Mouse (Mus musculus) brain, adult 2 months (tissue): Measurements from ENCODE around the gene Csrnp1.

Experiments
- DNase-seq: peaks from one replicate; pipeline ENCODE4 v3.0.0; 2011; ENCODE audit warnings: low read depth, low spot score

Csrnp1 gene

DNA sequence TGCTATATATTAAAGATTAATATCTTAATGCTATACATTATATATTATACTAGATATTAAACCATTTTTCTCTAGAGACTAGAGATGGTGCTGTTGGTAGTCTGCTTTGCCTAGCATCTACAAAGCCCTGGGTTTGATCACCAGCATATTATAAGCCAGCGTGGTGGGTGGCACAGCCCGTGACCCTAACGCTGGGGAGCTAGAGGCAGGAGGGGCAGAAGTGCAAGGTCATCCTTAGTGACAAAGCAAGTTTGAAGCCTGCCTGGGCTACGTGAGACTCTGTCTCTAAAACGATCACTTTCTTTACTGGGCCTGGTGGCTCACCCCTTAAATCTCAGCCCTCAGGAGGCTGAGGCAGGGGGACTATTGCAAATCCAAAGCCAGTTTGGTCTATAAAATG, 18.4 kb upstream of the Csrnp1 start:
- DNase-seq = no peak

DNA sequence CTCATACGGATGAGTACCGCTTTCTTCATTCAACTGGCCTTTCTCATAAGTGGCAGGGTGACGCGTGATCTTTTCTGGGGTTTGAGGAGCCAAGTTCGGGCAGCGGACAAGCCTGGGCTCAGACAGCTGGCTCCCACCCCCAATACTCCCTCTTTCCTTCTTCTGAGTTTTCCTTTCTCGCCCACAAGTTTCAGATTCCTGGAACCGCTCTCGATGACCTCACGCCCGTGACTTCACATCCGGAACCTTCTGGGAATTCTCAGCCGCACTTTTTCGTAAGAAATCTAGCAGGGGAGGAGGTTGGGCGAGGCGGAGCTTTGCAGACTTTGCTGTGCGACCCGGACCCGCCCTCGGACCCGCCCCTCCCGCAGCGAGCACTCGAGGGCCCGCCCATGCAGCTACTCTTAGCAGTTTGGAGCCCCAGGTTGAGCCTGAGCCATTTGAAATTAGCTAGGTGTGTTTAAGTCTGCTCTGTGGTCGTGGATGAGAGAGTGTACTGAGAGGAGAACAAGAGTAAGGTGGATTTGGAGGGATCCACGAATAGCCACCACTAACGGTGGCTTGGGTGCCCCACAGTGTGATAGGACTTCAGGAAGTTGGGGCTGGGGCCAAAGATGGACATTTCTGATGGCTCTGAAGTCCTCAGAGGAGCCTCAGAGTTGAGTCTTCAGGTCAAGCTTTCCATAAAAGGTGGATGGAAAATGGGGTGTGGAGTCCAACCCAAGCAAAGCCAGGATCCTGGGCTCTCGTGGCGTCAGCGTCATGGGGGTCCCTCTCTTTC, 17.7 kb upstream of the Csrnp1 start:
- peak; percentile 81 for DNase-seq

DNA sequence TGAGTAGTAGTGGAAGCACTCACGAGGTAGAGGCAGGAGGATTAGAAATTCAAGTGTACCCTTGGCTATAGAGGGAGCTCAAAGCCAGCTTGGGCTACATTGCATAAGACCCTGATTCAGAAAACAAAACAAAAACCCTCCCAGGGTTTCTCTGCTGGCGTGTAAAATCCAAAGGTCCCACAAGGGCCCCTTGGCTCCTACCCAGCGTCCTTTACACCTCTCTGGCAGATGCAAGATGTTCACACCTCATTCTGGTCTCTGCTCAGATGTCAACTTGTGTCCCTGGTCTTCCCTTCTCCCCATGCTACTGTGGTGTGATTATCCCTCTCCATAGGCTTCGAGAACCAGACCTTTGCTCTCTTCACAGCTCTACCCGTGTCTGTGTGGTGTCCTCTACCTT, 16.3 kb upstream of the Csrnp1 start:
- DNase-seq = no peak

DNA sequence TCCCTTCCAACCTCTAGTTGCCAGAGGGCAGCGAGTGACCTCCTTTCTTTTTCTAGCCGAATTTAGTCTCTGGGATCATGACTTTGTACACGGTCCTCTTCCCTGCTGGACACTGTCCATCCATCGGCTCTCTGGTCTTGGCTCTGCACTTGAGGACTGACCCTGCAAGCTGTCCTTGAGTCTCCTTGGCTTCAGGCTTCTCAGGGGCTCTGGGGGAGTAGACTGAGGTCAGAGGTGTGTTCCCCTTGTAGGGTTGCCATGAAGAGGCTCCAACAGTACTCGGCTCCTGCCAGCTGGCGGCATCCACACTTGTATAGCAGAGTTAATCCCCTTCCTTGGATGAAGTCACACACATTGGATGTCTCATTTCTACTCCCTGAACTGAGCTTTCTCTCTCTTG, 15.2 kb upstream of the Csrnp1 start:
- DNase-seq = no peak

DNA sequence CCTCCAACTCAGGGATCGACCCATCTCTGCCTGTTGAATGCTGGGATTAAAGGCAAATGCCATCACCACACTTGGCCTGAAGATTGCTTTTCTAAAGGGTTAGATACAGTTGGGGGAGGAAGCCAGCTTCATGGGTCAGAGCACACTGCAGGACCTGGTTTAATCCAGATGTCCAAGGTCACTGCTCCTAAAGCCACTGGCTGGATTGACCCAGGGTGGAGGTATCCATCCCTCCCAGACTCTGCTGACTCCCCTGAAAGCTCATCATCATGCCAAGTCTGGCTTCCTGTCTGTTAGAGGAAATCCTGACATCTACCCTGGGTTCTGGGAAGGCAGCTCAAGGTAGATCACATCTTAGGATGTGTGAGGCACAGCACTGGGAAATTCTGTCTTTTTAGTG, 14.3 kb upstream of the Csrnp1 start:
- no peak for DNase-seq

DNA sequence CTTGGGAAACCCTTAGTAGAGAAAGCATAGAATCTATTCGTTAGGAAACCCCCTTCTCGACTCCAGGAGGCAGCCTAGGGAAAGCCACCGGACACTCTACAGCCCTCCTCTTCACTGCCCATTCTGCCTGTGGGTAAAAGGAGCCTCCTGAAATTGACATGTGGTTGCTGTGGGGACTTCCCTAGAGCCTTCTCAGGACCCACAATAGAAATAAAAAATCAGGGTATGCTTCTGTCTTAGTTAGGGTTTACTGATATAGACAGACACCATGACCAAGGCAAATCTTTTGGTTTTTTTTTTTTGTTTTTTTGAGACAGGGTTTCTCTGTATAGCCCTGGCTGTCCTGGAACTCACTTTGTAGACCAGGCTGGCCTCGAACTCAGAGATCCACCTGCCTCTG, 11.6 kb upstream of the Csrnp1 start:
- no peak for DNase-seq

DNA sequence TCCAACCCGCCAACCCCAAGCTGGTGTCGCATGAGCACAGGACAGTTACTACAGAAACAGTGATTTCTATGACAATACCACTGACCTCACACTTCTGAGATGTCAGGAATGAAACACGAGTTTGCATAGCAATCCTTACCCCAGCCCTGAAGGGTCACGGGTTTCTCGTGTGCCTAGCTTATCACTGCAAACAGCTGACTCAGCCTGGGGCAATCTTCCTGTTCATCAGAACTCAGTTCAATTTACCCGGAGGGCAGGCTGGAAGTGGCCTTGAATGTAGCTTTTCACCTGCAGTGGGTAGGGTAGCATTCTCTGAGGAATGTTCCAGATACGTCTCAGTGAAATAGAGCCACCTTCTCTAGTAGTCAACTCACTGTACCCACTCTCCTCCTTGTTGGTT, 9.7 kb upstream of the Csrnp1 start:
- no peak for DNase-seq

DNA sequence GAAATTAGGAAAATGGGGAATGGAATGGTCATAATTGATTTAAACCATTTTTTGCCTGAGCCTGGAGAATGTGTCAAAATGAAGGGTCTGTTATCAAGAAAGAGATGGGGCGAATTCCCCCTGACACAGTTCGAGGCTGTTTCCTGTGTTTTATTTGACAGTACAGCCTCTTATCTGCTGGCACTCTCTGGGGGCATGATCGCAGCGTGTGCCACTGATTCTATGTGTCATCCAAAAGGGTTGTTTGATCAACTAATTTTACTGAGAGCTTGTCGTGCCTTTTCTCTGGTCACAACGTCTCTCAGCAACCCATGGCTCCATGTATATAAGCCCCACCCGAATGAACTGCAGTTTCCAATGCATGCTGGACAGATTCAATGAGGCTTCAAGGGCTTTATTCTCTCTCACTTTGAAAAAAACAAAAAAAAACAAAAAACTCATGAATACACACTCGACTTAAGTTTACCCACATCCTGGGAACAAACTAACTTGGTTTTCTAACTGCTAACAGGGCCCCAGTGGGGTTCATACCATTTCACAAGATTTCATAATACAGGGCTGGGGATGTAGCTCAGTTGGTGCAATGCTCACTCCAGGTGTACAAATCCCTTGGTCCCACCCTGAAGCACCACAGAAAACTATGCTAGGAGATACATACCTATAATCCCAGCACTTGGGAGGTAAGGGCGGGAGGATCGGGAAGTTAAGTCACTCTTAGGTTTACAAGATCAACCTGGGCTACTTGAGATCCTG, 8.8 kb upstream of the Csrnp1 start:
- DNase-seq = no peak

DNA sequence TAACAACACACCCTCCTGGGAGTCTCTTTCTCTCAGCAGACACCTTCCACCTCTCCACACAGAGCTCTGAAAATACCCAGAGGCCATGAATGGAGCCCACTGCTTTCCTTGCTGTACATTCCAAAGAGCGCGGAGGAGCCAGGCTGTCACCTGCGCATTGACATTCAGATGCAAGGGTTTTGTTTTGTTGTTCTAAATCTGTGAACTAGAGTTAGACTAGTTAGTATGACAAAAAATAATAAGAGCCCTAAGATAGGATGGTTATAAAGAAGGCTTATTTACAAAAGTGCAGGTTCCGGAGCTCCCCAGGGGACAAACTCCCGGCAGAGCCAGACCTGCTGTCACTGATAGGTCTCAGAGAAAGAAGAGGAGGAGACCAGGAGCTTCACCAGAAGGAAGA, 6.9 kb upstream of the Csrnp1 start:
- DNase-seq = no peak

DNA sequence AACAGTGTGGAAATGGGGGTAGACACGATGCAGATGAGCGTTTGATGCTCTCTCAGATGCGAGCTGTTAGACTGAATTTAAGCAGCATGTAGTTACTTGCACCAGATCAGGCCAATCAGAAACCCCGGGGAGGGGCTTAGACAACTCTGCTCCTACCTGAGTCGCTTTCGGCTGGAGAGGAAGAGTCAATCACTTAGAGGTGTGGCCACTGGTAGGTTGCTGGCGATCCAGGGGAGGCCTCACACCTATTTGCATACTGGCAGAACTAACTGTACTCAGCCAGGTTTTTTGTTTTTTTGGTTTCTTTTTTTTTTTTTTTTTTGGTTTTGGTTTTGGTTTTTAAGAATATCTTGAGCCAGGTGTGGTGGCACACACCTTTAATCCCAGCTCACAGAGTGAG, 3.8 kb upstream of the Csrnp1 start:
- no peak for DNase-seq

DNA sequence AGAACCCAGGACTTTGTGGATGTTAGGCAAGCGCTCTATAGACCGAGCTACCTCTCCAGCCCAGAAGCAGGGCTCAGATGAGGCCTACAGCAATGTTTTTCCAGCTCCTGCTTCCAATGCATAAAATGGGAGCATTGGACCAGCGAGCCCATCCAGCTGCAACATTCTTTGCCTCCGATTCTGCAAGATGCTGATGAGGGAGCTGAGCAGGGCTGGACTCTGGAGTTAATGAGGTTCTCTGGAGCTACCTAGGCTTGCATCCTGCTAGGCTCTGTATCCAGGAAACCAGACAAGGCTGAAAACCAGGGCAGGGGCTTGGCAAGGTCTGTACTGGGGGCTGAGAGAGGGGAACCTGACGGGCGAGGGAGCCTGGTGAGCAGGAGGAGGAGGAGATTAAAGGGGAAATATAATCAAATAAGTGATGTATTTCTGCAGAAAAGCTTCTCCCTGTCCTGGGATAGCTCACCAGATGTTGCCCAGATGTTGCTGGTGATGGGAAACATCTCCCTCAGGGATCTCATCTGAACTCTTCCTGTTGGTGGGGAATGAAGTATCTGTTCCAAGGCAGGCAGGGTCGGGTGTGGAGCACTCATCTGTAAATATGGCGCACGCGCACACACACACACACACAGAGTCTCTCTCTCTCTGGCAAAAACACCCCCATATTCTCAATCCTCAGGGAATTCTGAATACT, 1.6 kb upstream of the Csrnp1 start:
- DNase-seq = no peak

DNA sequence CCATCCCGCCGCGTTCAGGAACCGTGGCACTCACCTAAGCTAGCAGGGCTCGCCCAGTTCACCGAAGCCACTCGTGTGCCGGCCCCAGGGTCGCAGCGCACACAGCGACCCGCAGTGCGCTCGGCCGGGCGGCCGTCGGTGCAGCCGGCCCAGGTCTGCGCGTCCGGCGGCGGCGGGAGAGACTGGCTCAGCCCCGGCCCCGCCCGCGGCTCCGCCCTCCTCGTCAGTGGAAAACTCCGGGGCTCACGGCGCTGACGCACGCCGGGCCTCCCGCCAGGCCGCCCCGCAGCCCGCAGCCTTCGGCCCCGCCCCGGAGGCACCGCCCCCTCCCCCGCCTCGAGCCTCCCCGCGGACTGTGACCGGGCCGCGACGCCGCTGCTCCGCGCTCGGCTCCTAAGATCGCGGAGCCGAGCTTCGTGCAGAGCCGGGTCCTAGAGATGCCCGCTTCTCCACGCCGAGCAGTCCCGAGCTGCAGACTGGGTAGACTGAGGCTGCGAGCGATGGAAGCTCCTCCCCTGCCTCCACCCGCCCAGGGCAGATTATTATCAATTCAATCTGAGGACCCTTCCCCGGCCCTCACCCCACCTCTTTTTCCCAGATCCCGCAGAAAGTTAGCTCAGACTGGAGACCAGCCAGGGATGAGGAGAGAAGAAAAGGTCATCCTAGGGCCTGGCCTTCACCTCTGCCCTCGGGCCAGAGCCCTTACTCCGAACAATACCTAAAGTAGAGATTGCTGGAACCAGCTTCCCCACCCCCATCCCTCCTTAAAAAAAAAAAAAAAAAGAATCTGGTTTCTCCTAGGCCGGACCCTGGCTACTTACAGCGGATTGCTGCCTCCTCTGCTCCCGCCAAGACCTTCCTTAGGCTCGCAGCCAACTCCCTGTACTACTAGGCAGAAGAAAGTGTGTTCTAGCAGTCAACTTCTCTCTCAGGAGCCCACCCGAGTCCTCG, 598 bp downstream of the Csrnp1 start:
- peak; percentile 93 for DNase-seq

DNA sequence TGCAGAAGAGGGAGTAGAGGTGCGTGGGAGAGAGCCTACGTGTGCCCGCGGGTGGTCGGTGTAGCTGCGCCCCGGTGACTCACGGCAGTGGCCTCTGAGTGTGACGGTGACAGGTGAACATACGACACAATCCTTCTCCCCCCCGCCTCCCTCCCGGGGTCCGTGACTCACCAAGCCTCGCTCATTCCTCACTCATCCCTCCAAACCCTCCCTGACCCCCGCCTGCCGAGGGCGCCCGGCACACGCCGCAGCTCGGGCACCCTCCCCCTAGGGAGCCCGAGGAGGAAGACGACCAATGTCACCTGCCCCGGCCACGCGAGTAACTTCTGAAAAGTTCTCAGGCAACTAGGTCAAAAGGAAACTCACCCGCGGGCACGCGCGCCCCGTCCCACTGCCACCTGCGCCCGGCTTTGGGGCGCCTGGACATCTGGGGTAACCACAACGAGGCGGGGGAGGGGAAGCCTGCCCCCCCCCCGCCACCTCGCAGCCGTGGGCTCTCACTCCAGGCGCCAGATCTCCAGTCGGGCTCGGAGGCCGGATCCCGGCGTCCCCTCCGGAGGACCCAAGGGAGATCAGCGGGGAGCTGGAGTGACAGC, 1.4 kb downstream of the Csrnp1 start:
- DNase-seq = peak; percentile 75

DNA sequence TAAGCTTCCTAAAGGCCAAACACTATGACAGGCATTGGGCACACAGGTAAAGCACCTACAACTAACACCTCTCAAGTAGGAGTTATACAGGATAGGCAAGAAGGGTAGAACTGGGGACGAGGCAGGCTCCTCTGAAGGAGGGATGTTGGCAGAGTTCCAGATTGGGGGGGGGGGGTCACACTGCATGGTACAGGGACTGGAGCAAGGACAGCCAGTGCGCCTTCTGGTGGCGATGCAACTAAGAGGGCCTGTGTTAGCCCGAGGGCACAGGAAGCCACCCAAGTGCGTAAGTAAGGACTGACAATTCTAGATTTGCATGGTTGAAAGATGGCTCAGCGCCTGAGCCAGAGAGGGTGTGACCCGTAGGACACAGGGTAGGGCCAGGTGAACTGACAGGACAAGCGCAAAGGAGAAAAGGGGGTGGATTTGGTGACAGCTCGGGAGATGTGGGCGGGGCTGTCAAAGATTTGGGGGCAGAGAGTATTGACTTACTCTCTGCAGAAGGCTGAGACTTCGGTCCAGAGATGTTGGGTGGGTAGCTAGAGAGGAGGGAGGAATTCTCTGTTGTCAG, 2.1 kb downstream of the Csrnp1 start:
- peak; percentile 86 for DNase-seq

DNA sequence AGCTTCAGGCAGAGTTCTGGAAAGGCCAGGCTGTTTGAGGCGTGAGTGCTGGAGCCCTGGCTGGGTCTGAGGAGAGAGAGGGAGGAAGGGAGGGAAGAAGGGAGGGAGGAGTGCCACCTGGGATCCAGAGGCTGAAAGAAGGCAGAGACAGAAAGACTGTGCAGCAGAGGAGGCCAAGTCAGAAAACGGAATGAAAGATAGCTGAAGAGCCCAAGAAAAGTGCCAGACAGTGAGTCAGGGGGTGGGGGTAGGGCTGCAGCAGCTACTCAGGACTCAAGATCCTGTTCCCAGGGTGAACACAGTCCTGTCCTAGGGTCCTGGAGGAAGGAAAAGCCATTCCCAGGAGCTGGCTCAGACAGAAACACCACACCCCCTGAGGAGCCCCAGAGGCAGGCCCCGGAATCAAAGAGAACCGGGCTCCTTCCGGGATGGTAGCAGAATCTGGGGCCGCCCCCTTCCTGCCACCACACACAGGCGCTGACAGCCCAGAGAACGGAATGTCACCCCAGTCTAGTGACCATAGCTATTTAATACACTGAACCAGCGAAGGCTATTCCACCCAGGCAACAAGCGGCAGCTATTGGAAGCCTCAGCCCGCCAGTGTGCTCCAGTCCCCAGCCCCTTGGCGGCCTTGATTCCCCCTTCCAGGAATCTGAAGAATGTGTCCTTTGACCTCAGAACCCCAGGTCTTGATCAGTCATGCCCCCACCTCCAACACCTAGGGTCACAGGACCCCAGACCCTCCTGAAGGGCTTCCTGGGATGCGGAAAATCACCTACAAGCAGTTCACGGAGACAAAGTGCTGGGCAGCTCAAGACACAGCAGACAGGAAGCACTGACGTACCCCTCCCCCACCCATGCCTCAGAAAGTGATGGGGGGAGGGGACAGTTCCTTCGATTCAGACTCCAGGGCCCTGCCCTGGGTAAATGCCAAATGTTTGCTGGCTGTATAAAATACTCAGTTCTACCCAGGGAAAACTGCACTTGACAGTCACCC, 3.0 kb downstream of the Csrnp1 start:
- DNase-seq = peak; percentile 77

DNA sequence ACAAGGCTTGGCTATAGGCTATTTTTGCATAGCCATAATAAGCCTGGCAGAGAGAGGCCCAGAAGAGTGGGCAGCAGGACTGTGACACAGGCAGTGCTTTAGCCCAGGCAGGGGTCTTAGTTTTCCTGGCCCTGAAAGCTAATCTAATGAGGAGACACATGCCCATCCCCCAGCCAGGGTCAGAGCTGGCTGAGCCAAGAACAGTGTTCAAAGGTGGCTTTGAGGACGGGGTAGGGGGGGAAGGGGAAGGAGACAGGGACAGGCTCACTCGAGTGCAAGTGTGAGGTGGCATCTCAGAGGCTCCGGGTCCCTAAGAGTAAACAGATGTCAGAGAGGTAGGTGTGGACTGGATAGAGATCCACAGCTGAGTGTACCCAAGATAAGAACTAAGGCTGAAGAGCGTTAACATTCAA, 3.7 kb downstream of the Csrnp1 start:
- DNase-seq = no peak

DNA sequence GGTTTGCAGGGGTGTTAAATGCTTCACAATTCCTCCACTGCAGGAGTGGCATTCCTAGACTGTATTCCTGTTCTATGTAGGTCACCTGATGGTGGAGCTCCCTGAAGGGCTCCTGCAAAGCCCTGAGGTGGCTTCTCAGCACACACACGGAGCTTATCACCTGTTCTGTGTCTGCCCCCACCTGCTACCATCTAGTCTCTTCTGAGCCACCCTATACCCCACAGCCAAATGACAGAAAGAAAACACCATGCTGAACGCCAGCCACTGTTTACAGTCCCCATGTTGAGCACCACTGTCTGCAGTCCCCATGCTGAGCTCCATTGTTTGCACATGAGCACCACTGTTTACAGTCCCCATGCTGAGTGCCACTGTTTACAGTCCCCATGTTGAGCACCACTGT, 4.7 kb downstream of the Csrnp1 start:
- DNase-seq = peak; percentile 64

DNA sequence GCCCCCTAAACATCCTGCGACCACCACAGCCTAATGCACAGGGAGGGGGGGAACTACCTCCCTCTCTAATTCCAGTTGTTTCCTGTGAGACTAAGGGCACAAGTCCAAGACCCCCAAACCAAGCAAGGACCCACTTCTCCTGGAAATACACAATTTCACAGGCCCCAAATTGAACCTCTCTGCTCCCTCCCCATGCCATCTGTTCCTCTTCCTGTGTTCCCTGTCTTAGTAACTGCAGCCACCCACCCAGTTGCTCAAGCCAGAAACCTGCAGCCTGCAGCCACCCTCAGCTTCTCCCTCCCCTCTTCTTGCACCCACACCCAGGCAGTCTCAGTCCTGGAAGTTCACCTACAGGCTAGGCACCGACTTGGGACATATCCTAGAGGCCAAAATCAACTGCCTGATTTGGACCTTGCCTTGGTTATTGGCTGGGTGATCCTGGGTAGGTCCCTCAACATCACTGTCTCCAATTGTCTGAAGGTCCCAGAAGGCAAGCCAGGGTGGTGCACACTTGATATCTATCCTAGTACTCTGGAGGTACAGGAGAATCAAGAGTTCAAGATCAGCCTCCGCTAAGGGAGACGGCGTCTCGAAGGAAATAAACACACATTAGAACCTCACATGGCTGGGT, 5.5 kb downstream of the Csrnp1 start:
- peak; percentile 92 for DNase-seq
